Mouse (Mus musculus): ENCODE results near the gene Cox4i2.

Cox4i2 gene

GRCm38 (mm10) chr2:152753944-152754711 lies at the start of gene Cox4i2:
Gene Cox4i2 (plus strand): TSS chr2:152754173.
- in situ Hi-C loops (cut with MboI, MseI), result no loop called here

DNA sequence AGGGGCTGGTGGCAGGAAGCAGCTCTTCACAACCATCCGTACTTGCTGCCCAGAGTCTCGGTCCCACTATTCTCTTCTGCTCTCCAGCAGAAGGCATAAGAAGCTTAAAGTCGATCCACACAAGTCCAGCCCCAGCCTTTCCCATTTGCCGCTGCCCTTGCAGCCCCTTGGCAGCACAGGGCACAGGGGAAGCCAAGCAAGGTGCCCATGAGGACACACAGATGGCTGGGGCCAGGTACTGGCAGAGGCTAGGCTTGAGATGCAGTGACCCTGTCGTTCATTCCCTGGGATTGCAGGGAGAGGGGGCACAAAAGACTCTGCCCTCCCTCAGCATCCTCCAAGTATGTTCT lies 49.7 kb upstream of the Cox4i2 start:
- in situ Hi-C loops (cut with MboI, MseI), result no loop called here

GRCm38 (mm10) chr2:152704811-152705370 lies 49.1 kb upstream of the Cox4i2 start:
- in situ Hi-C loops (cut with MboI, MseI), result no loop called here

DNA sequence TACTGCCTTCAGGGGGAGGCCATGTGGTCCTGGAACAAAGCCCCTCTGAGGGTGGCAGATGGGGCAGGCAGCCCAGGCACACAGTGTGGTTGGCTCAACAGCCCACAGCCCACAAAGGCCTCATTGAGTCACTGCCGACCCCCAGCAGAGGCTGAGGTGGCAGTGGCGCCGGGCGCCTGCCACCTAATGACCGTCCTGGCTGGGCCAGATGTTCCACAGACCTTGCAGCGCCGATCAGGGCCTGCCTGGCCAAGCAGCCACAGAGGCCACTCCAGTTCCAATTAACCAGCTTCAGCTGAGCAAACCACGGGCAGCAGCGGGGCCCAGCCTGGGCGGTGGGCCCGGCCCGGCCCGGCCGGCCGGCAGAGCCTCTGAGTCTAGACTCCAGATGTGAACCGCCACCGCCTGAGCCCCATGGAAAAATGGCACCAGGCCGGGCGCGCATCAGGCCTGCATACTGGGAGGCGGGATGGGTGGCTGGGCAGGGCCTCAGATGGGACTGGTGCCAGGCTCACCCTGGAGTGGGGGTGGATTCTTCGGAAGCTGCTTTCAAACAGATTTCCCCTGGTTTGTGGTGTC lies 47.9 kb upstream of the Cox4i2 start:
- in situ Hi-C loops (cut with MboI, MseI), result no loop called here

DNA sequence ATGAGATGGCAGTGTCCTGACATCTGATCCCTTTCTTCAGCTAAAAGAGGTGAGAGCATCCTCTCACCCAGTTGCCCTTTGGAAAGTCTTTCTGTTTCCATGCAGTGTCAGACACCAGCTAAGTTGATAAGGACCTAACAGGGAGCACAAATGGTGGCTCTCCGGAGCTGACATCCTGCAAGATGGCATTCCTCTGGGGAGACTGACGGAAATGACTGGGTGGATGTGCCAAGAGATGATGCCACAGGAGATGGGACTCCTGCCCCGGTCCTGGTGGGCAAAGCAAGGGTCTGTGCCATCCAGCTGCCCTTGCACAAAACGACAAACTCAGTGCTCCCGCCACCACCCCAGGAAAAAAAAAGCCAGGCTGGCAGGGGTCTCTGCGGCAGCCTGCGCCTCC lies 46.8 kb upstream of the Cox4i2 start:
- in situ Hi-C loops (cut with MboI, MseI), result no loop called here

GRCm38 (mm10) chr2:152707627-152708026 lies 46.3 kb upstream of the Cox4i2 start:
- in situ Hi-C loops (cut with MboI, MseI), result no loop called here

DNA sequence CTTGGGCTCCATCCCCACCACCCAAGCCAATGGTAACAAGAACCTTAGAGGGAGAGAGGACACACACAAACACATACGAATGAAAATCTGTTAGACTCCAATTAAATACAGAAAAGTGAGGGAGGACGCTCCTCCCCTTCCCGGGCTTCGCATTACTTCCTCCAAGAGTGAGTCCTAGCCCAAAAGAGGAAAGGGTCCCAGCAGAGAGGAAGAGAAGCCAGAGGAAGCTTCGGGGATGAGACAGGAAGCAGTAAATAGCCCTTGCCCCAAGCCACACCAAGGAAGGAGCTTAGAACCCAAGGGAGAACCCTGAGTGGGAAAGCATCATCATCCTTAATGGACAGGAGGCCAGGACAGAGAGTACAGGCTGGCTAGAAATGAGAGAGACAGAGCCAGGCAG lies 44.9 kb upstream of the Cox4i2 start:
- in situ Hi-C loops (cut with MboI, MseI), result no loop called here

- in situ Hi-C loops (cut with MboI, MseI), result no loop called here
These were observed 37.7 kb upstream of the Cox4i2 start for GRCm38 (mm10) chr2:152716241-152716772.

- in situ Hi-C loops (cut with MboI, MseI), result no loop called here
These were observed 36.3 kb upstream of the Cox4i2 start for GRCm38 (mm10) chr2:152717652-152718051.

- in situ Hi-C loops (cut with MboI, MseI), result no loop called here
These were observed 35.9 kb upstream of the Cox4i2 start for GRCm38 (mm10) chr2:152718076-152718475.

- in situ Hi-C loops (cut with MboI, MseI), result no loop called here
These were observed 30.2 kb upstream of the Cox4i2 start for GRCm38 (mm10) chr2:152723651-152724331.

- in situ Hi-C loops (cut with MboI, MseI), result no loop called here
These were observed 29.6 kb upstream of the Cox4i2 start for GRCm38 (mm10) chr2:152724332-152724723.

- in situ Hi-C loops (cut with MboI, MseI), result no loop called here
These were observed 28.7 kb upstream of the Cox4i2 start for GRCm38 (mm10) chr2:152725178-152725750.

- in situ Hi-C loops (cut with MboI, MseI), result no loop called here
These were observed 27.8 kb upstream of the Cox4i2 start for GRCm38 (mm10) chr2:152726213-152726612.

DNA sequence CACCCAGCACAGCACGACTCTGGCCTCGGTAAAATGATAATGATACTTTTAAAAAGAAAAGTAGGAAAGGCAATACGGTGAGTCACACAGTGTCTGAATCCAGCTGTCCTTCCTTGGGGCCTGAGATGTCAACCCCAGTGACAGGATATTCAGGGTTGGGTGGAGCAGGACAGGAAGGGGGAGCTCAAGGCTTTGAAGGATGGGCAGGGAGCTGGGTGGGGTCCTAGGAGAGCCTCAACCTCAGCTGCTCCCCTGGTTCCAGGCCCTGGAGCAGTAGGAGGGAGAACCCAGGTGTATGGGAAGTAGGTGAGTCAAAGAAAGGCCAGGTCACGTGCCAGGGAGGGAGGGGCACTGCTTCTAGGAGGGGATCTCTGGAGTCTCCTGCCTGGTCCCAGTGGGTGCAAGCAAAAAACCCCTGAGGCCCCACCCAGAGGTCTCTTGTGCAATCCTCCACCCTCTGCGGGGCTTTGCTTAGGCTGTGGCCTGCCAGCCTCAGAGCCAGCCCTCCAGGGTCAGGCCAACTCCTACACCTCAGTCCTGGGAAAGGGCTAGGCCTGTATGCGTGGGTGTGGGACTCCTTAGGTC lies 27.1 kb upstream of the Cox4i2 start:
- in situ Hi-C loops (cut with MboI, MseI), result no loop called here

DNA sequence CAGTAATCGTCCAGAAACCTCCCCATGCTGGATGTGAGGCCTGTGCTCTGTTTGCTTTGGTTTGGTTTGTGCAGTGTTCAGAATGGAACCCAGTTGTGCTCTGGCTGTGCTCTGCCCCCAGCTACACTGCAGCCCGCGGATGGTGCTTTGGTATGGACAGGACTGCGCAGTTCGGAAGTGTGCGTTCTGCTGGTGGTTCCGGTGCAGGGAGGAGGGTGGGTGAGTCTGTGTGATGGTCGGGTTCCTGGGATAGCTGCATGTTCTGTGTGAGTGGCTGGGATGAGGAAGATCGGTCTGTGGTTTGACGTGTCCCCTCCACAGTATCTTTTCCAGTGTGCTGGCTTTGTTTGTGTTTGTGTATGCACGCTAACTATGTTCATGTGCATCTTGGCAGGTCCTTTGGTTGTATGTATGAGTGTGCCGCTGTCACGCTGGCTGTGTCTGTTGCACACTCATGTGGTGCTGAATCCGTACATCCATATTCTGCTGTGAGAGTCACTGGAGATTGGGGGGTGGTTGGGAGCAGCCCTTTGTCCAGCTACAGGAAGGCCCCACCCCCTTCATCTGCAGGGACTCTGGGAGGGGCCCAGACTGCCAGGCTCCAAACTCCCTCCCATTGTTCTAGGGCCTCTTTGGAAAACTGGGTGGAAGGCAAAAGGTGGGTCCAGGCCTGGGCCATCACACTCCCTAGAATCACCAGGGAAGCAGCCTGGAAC lies 26.0 kb upstream of the Cox4i2 start:
- in situ Hi-C loops (cut with MboI, MseI), result no loop called here

DNA sequence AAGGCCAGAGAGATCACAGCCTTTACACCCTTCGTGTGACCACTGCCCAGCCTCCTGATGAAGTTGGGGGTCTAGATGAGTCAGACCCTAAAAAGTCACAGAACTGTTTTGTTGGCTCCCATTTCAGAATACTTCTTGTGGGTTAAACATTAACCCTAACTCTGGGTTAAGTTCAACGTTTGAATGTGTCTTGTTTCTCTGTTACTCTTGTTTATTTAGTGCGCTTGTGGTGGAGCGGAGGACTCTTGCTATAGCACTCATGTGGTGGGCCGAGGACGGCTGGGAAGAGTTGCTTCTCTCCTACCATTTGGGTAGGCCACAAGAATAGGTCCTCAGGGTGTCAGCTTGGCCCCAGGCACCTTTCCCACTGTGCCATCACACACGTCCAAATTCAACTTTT lies 25.4 kb upstream of the Cox4i2 start:
- in situ Hi-C loops (cut with MboI, MseI), result no loop called here

DNA sequence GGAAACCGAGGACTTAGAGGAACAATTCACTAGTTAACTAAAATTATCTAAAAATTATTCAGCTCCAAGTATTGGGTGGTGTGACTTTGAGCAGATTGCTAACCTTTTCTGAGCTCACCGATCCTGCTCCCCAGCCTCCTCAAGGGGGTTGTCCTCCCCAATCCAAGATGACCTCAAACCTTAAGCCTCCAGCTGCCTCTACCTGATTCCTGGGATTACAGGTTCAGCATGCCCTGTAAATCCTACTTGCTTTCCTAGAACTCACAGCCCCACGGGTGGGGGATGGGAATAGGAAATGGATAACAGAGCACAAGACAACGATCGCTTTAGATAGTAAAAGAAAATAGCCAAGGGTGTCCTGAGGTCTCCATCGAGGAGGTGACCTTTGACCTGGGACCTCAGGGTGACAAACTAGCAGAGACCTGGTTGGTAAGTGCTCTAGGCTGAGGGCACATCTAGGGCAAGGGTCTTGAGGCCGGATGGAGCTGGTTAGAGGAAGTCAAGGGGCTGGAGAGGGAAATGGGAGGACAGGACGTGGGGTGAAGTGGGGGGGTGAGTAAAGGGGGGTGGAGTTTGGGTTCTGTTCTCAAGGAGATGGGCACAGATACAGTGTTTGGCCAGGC lies 24.8 kb upstream of the Cox4i2 start:
- in situ Hi-C loops (cut with MboI, MseI), result no loop called here

- in situ Hi-C loops (cut with MboI, MseI), result no loop called here
These were observed 24.3 kb upstream of the Cox4i2 start for GRCm38 (mm10) chr2:152729636-152730020.

- in situ Hi-C loops (cut with MboI, MseI), result no loop called here
These were observed 20.8 kb upstream of the Cox4i2 start for GRCm38 (mm10) chr2:152733201-152733600.

DNA sequence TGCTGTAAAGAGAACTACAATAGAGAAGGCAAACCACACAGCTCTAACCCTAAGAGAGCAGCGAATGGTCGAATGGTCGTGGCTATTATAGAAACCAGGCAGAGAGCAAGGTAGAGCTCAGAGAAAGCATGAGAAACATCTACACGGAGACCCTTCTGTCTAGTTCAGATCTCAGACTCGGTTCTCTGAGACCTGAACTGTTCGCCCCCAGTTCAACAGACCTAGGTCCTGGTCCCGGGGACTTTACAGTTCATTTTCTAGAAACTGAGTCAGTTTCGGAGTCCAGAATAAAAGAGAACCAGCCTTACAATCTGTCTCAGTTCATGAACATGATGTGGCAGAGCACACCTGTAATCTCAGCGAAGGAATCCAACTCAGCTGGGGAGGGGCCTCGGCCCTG lies 19.5 kb upstream of the Cox4i2 start:
- in situ Hi-C loops (cut with MboI, MseI), result no loop called here
